In genomic region chr17:87063969-87064368, GRCm38 (mm10) we compare ENCODE assay signal across 14 mouse cellular contexts. TPM values are rescaled to one million over a fixed set of nuclear protein-coding genes. Genes with fewer than 3 reads are reported as not detected.
DNase-seq lines count a peak whose midpoint lies in the region; ATAC-seq lines count a peak whose summit lies in the region.
"Had no signal": no experiment of that assay in that cellular context is flagged by ENCODE, and none has a peak within 500 bp of the region (broad histone marks: within the 10 kb centered on the region; RNA-seq: fewer than 3 reads in every experiment).

No protein-coding gene starts in this region.

- no peak overlapping the region for H3K4me3 ChIP-seq in liver, embryonic 12.5 days
- H3K4me3 ChIP-seq: embryonic facial prominence, embryonic 13.5 days; gastrocnemius, adult 2 months; heart, embryonic 15.5 days; midbrain, embryonic 15.5 days had no signal

- no peaks in the 10 kb centered on the region for H3K27me3 ChIP-seq in liver, embryonic 12.5 days (replicated peaks)
- H3K27me3 ChIP-seq: embryonic facial prominence, embryonic 13.5 days; heart, embryonic 15.5 days; midbrain, embryonic 15.5 days had no signal

- peak; percentile 18 for DNase-seq in liver
- DNase-seq in thymus, postnatal 10 days (ENCODE audit: low spot score in 2 of 2), result peak; percentile 12 to 17
- no peak for DNase-seq in layer of hippocampus, adult 9-10 months (ENCODE audit: low spot score)
- no peak for DNase-seq in right cerebral cortex, postnatal 4 days
- DNase-seq: gastrocnemius, adult 2 months; right cerebral cortex, postnatal 14 days had no signal

- H3K4me1 ChIP-seq in liver, embryonic 12.5 days, result 0 out of 2 replicates have a peak, but pooled peaks cover 2% of the 10 kb centered on the region
- H3K4me1 ChIP-seq: embryonic facial prominence, embryonic 13.5 days; heart, embryonic 15.5 days; midbrain, embryonic 15.5 days had no signal

- H3K9me3 ChIP-seq in liver, embryonic 12.5 days (replicated peaks), result no peaks in the 10 kb centered on the region
- H3K9me3 ChIP-seq: embryonic facial prominence, embryonic 13.5 days; heart, embryonic 15.5 days; midbrain, embryonic 15.5 days had no signal

- ATAC-seq in liver, embryonic 12.5 days, result no peak
- peak; percentile 60 for ATAC-seq in CD4-positive, CD25-positive, alpha-beta regulatory T cell, adult 4 months
- ATAC-seq in inflammation-experienced regulatory T-cells, adult 6 months, result peak; percentile 68
- ATAC-seq: forebrain, embryonic 14.5 days; hindbrain, postnatal 0 days; midbrain, embryonic 15.5 days had no signal

- no peak overlapping the region for H3K9ac ChIP-seq in liver, embryonic 12.5 days
- H3K9ac ChIP-seq: embryonic facial prominence, embryonic 13.5 days; heart, embryonic 15.5 days; midbrain, embryonic 15.5 days had no signal

- 29% methylated on average over 6 of the region's 6 CpGs for WGBS in liver, embryonic 12.5 days (ENCODE audit: insufficient replicate concordance)

- H3K27ac ChIP-seq in liver, embryonic 12.5 days, result no peak overlapping the region
- H3K27ac ChIP-seq: embryonic facial prominence, embryonic 13.5 days; gastrocnemius, adult 2 months; heart, embryonic 15.5 days; hindbrain, postnatal 0 days; midbrain, embryonic 15.5 days had no signal

- H3K36me3 ChIP-seq in liver, embryonic 12.5 days, result no peaks in the 10 kb centered on the region
- H3K36me3 ChIP-seq: embryonic facial prominence, embryonic 13.5 days; heart, embryonic 15.5 days; midbrain, embryonic 15.5 days had no signal

- H3K4me2 ChIP-seq in liver, embryonic 12.5 days, result no peak overlapping the region
- H3K4me2 ChIP-seq: embryonic facial prominence, embryonic 13.5 days; heart, embryonic 15.5 days; midbrain, embryonic 15.5 days had no signal

RNA-seq across cellular contexts. Expression of gene Cript, which starts 38.6 kb away (rescaled TPM):
- polyA plus RNA-seq in liver, embryonic 12.5 days (2016; fragmentation: Nextera tagmentation; extraction: Ambion mirVana), result 76.9 and 84.3 TPM in 2 replicates
- polyA plus RNA-seq in CD4-positive, CD25-positive, alpha-beta regulatory T cell, adult 4 months (2017; shearing (Covaris generic)), result 100 to 1,000 TPM in 1 of 2 experiments, 10 to 100 TPM in 1; 93.3 to 104 TPM
- 100 to 1,000 TPM in 1 of 3 experiments, 10 to 100 TPM in 2; 94.9 to 127 (median 99.0) TPM for polyA plus RNA-seq in inflammation-experienced regulatory T-cells, adult 6 months (2017; shearing (Covaris generic))

RNA-seq across cellular contexts. Expression of gene Pigf, which starts 38.8 kb away (rescaled TPM):
- polyA plus RNA-seq in liver, embryonic 12.5 days (2016; fragmentation: Nextera tagmentation; extraction: Ambion mirVana), result 18.6 and 19.8 TPM in 2 replicates
- 10 to 100 TPM; 20.4 to 22.1 TPM for polyA plus RNA-seq in CD4-positive, CD25-positive, alpha-beta regulatory T cell, adult 4 months (2017; shearing (Covaris generic))
- polyA plus RNA-seq in inflammation-experienced regulatory T-cells, adult 6 months (2017; shearing (Covaris generic)), result 10 to 100 TPM; 21.0 to 30.2 (median 28.9) TPM

RNA-seq across cellular contexts. Expression of gene Socs5, which starts 43.5 kb away (rescaled TPM):
- 4.8 and 6.0 TPM in 2 replicates for polyA plus RNA-seq in liver, embryonic 12.5 days (2016; fragmentation: Nextera tagmentation; extraction: Ambion mirVana)
- 1 to 10 TPM; 8.7 to 9.3 TPM for polyA plus RNA-seq in CD4-positive, CD25-positive, alpha-beta regulatory T cell, adult 4 months (2017; shearing (Covaris generic))
- polyA plus RNA-seq in inflammation-experienced regulatory T-cells, adult 6 months (2017; shearing (Covaris generic)), result 10 to 100 TPM in 1 of 3 experiments, 1 to 10 TPM in 2; 4.7 to 10.5 (median 8.6) TPM

Comparison
In these comparisons a context has a peak if more than half of its experiments do, and no peak if none do; other contexts are left out.
1. DNase-seq: peak in liver (single experiment) and thymus, postnatal 10 days (2 of 2); none in layer of hippocampus, adult 9-10 months (single experiment) and right cerebral cortex, postnatal 4 days (single experiment).